Mouse (Mus musculus): ENCODE data around the gene Mvb12b.
A peak's percentile ranks its signal among the peaks of the same experiment; 100 is the strongest.

The Mvb12b gene

GRCm38 (mm10) chr2:33886386-33887327, 1.1 kb downstream of the Mvb12b start:
- DNase-seq (ENCODE audit: low read depth, low spot score), result peak; percentile 49

- DNase-seq (ENCODE audit: low read depth, low spot score), result peak; percentile 31
Measured at GRCm38 (mm10) chr2:33885264-33885651, 2.5 kb downstream of the Mvb12b start.

GRCm38 (mm10) chr2:33884623-33885263, 3.0 kb downstream of the Mvb12b start:
- peak; percentile 47 for DNase-seq (ENCODE audit: low read depth, low spot score)

GRCm38 (mm10) chr2:33879223-33879622, 8.5 kb downstream of the Mvb12b start:
- no peak for DNase-seq (ENCODE audit: low read depth, low spot score)

GRCm38 (mm10) chr2:33878437-33878836, 9.3 kb downstream of the Mvb12b start:
- DNase-seq (ENCODE audit: low read depth, low spot score), result no peak

GRCm38 (mm10) chr2:33877663-33878360, 9.9 kb downstream of the Mvb12b start:
- DNase-seq (ENCODE audit: low read depth, low spot score), result no peak

- DNase-seq (ENCODE audit: low read depth, low spot score), result no peak
Measured at GRCm38 (mm10) chr2:33876529-33877290, 11.0 kb downstream of the Mvb12b start.

- DNase-seq (ENCODE audit: low read depth, low spot score), result no peak
Measured at GRCm38 (mm10) chr2:33875594-33875993, 12.2 kb downstream of the Mvb12b start.

GRCm38 (mm10) chr2:33874856-33875576, 12.7 kb downstream of the Mvb12b start:
- DNase-seq (ENCODE audit: low read depth, low spot score), result no peak

GRCm38 (mm10) chr2:33874367-33874766, 13.4 kb downstream of the Mvb12b start:
- no peak for DNase-seq (ENCODE audit: low read depth, low spot score)

GRCm38 (mm10) chr2:33873501-33873900, 14.2 kb downstream of the Mvb12b start:
- no peak for DNase-seq (ENCODE audit: low read depth, low spot score)

GRCm38 (mm10) chr2:33872841-33873271, 14.9 kb downstream of the Mvb12b start:
- no peak for DNase-seq (ENCODE audit: low read depth, low spot score)

- no peak for DNase-seq (ENCODE audit: low read depth, low spot score)
Measured at GRCm38 (mm10) chr2:33871181-33871520, 16.6 kb downstream of the Mvb12b start.

GRCm38 (mm10) chr2:33870369-33871180, 17.2 kb downstream of the Mvb12b start:
- DNase-seq (ENCODE audit: low read depth, low spot score), result no peak

- no peak for DNase-seq (ENCODE audit: low read depth, low spot score)
Measured at GRCm38 (mm10) chr2:33869689-33870343, 17.9 kb downstream of the Mvb12b start.

- DNase-seq (ENCODE audit: low read depth, low spot score), result no peak
Measured at GRCm38 (mm10) chr2:33868996-33869688, 18.6 kb downstream of the Mvb12b start.

GRCm38 (mm10) chr2:33868322-33868721, 19.4 kb downstream of the Mvb12b start:
- no peak for DNase-seq (ENCODE audit: low read depth, low spot score)

- DNase-seq (ENCODE audit: low read depth, low spot score), result no peak
Measured at GRCm38 (mm10) chr2:33856746-33857145, 31.0 kb downstream of the Mvb12b start.
